Mouse (Mus musculus) embryonic fibroblast, embryonic 13.5 days (primary cell): ENCODE results near the gene Calhm5.

Source experiments
- CTCF ChIP-seq: IDR thresholded peaks from 2 replicates; pipeline ENCODE4 v1.5.1; 2011; ENCODE audit warnings: mild to moderate bottlenecking, control low read depth, low read length, moderate library complexity, borderline replicate concordance; ENCODE audit not compliant: insufficient read depth
- POLR2A ChIP-seq: IDR thresholded peaks from 2 replicates; pipeline ENCODE4 v1.6.1; 2011; ENCODE audit warnings: low read depth, mild to moderate bottlenecking, control low read depth, low read length, moderate library complexity

DNA sequence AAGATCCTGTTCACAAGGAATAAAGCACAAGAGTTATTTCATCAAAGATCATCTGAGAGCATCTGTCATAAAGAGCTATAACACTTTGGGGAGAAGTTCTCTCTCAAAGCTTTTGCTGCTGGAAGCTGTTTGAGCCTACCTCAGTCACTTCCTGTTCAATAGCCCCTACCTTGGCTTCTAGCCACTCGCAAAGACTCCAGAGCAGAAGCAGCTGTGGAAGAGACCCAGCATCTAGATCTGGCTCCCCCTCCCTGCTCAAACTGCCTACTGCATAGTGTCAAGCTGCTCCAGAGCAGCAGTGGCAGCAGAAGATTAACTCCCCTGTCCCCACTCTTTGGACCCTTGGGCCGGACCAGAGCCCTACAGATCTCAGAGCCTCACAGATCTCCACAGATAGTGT is 42.3 kb downstream of the Calhm5 start:
- TF ChIP-seq CTCF (no peak), POLR2A (no peak)
